Mouse (Mus musculus) cerebellum, postnatal 36 days (tissue): Measurements from ENCODE around the gene Brcc3.

Source experiments
- DNase-seq, 2 experiments: peaks; one replicate each; pipeline ENCODE4 v3.0.0; 2021 to 2022; ENCODE audit warnings: mixed read lengths in 2 of 2

Brcc3 gene

DNA sequence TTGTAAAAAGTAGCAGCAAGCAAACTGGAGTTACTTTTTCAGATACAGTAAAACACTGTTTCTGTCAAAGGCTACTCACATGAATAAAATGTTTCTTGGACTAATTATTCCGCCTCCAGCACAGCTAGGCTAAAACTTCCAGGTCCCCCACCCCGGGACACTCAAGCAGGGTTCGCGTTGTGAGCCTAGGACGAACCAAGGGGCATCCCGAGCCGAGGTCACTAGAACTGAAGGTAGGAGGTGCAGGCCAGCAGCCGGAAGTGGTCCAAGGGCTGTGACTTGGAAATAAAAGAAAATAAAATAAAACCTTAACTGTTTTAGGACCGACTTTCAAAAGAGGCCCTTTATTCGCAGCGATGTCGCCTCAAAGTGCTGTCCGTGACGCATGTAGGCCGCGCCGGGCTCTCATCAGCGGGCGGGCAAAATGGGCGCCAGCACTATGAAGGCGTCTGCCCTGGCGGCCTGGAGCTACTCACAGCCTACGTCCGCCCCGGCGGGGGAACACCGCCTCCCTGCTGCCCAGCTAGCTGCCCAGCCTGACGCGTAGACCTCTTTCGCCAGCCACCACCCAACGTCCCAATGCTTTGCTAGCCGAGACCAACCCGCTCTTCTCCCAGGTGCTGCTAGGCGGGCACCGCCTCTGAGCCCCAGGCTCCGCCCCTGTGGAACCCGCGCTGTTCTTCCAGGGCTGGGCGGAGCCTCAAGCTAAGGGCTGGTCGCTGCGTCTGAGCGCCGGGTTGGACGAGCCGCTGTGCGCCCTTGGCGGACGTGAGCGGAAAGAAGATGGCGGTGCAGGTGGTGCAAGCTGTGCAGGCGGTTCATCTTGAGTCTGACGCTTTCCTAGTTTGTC lies at the start of gene Brcc3, which contains the start of the genes Cmc4 and Mtcp1:
Brcc3 (plus strand) TSS at position 693 of the 850 bp plus-strand sequence.
Cmc4 (minus strand) TSS at position 649 of the 850 bp plus-strand sequence.
Mtcp1 (minus strand) TSS at position 653 of the 850 bp plus-strand sequence.
- peak; percentile 83 to 85 for DNase-seq

DNA sequence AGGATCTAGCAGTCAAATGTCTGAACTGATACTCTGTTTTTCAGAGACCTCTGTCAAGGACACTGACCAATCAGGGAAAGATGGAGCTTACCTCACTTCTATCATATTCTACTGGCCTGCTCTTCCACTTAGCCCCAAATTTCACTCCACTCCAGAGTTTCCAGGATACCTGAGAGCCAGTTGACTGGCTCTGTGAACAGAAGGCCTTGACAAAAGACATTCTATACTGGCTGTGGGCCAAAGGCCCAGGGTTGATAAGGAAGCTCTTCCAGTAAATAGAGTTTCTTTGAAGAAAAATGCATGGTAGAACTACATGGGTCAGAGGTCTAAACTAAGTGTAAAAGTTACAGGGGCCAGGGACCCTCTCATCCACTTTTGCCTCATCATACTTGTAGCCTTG lies 46.2 kb upstream of the Brcc3 start:
- no peak for DNase-seq

DNA sequence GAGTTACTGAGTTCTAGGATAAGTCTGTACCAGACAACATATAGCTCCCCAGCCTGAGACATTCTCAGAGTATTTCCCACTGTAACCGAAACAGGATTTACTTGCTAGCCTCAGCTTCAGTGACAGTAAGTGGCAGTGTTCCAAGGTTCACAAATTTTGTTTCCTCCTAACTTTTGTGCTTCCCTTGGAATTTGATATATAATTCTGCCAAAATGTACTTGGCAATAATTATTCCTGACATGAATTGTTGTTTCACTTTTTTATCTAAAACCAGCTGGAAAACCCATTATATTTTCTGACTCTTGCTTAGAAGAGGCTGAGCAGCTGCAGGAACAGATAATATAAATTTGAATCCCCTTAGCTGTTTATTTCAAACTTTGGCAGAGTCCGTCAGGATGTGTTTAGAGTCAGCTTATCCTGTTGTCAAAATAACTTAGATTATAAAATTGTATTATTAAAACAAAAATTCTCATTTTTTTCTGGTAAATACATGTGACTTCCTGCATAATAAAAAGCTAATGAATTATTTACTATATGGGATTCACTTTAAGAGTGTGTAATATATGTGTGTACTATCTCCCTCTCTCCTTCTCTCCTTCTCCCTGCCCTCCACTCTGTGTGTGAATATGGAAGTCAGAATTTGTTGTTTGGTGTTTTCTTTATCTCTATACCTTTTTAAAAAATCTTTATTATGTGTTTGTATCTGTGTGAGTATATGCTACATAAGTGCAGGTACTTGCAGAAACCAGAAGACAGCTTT lies 43.6 kb upstream of the Brcc3 start:
- DNase-seq, result no peak

DNA sequence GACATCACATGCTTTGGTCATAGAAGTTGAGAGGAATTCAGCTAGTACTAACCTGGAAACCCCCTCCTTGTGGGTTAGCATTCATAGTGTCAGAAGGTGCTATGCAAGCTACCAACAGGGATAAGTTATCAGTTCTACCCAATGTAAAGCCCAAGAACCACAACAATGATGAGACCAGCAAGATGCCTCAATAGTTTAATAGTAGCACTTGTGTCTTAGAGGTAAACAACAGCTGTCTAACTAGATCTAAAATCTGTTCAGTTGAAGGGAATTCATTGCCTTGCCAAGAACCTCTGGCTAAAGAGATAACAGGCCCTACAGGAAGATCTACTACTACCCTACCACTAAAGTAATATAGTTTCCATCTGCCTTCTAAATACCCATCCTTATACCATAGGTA lies 39.6 kb upstream of the Brcc3 start:
- no peak for DNase-seq

DNA sequence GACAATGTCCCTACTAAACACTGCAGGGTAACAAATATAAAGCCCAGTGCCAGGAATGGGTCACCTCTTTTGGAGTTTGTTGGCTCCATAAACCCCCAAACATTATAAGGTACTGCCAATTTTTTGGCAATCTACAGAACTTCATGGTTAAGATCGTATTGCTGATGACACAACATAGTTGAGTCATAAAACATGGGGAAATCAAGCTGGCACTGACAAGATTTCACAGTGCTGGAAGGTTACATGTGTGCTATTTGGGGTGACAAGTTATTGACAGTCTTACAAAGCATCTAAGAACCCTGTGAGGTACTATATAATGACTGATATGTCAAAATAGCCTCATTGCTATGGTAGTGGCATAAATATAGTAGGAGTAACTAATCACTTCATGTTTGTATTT lies 35.3 kb upstream of the Brcc3 start:
- DNase-seq, result no peak

DNA sequence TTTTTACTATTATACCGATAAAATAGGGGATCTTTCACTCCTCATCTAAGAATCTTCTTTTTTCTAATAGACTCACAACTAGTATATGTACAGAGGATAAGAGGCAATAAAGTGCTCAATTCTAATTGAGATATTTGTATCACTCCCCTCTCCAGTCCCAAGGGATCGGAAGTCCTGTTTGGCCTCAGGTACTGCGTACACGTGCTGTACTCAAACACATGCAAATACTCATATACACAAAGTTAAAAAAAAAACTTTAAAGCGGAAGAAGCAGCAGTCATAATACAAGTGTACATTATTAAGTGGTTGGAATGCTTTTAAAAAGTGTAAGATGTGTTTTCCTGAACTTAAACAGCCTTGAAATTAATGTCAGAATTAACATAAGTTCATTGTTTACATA lies 34.7 kb upstream of the Brcc3 start:
- no peak for DNase-seq

DNA sequence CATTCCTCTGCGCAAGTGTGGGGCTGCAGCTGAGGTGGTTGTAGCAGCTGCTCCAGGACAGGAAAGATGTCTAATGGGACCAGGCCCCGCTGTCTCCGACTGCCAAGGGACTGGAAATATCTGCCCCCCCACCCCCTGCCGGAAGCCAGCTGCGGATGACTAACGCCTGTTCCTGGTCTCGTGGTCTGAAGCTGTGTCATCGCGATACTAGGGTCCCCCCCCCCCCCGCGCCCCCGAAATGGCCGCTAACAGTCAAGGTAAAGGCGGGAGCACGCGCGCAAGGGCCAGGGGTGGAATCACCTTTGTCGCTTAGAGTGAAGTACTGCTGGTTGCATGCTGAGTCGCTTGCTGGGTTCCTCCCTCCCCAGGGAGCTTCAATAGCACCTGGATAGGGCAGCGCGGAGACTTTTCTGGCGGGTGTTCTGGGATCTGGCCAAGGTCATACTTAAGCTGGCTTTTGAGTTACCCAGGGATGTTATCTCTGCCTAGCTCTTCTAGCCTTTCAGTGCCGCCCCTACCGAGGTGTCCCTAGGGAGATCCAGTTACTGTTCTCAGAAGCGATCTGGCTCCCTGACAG lies 34.1 kb upstream of the Brcc3 start, which contains the start of the genes Fundc2 and F8:
Fundc2 (plus strand) TSS at position 205 of the 577 bp plus-strand sequence.
F8 (minus strand) TSS at position 421 of the 577 bp plus-strand sequence.
- peak; percentile 52 to 79 for DNase-seq

DNA sequence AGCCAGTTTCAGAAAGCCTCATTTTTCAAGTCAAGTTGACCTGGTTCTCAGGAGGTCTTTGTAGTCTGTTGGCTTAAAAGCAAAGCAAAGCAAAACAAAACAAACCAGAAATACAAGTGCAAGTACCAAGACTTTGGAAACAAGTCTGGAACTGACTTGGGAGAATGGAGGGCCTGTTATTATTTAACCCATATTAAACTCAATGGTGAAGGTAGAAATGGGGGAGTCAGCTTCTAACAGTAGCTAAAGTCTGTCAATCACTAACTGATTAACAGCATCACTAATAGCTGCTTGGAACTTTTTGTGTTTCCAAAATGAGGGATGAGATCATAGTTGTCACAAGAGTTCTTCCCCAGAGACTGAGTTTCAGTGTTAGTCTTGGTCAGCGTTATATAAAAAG lies 17.0 kb upstream of the Brcc3 start:
- DNase-seq, result no peak

DNA sequence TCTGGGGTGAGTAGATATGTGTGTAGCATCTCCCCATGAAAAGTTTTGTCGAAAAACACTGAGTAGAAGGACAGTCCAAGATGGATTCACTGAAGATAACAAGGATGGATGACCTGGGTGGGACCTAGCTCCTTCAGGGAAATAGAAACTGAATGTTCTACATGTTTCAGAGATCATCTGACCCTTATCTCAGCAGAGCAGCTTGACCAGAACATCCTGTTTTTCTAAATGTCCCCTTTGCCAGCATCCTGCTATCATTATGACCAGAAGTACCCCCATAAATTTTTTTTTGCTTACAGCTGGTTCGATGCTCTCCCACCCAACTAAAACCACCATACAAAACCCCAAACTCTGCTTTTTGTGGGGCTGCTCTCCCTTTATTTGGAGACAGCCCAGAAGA lies 13.8 kb upstream of the Brcc3 start:
- no peak for DNase-seq

DNA sequence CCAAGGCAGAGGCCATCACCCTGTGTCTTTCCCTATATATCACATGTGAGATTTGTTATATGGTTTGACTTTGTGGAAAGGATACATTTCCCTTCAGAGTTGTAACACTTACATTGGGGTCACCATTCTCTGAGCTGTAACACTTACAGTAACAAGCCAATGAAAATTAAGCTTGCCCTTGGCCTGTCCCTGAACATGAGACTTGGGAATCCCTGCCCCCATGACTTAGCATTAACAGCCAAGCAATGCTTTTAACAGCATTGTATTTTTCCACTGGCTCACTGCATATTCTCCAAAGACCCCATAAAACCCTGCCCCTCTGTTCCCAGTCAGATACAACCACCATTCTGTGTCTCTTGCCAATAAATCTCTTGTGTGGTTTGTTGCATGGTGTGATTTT lies 13.1 kb upstream of the Brcc3 start:
- DNase-seq, result no peak

DNA sequence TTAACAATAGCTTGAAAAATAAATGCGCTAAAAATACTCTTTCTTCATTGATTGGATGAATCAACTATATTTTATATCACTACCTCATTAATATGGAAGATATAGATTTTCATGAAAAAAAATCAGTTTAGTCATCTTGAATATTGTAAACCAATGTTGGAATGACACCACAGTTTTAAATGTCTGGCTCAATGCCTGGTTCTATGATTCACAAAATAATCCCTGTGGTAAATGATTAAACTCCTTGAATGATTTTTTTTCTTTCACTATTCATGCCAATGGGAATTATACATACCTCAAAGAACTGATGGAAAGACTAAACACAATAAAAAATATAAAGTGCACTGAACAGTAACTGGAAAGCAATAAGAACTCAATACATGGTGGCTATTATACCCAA lies 6.7 kb upstream of the Brcc3 start:
- DNase-seq, result no peak

DNA sequence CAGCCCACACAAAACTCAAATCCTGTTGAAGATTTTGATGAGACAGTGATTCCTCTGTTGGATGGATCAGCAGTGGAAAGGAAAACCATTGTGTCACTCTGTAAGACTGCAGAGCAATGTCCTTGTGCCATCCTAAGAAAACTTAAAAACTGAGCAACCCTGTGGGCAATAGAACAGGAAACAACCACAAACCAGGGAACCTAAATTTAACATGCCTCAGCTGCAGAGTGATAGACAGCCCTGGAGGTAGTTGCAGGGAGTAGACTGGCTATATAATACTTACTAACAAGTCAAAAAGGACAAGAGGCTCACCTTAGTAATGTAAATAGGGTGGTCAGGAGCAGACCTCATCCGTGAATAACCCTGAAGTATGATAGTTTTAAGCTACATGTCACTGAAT lies 38.2 kb downstream of the Brcc3 start:
- no peak for DNase-seq

DNA sequence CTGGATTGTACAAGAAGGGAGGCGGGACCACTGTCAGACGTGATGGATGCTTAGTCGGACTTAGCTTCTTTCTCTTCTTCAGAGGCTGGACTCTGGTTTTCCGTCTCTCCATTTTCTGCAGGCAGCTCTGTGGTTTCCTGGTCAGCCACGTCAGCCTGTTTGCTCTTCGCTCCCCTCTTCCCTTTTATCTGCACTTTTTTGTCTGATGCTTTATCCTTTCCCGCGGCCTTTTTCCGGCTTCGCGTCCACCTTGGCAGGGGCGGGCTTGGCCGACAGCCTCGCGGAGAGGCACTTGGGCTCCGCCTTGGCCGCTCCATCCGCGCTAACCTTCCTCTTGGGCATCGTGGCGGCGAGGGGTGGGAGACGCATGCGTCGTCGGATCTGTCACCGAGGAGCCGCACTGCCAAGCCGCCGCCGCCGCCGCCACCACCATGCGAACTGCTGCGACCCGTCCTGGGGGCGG lies 58.8 kb downstream of the Brcc3 start:
- DNase-seq, result peak; percentile 69 to 72

DNA sequence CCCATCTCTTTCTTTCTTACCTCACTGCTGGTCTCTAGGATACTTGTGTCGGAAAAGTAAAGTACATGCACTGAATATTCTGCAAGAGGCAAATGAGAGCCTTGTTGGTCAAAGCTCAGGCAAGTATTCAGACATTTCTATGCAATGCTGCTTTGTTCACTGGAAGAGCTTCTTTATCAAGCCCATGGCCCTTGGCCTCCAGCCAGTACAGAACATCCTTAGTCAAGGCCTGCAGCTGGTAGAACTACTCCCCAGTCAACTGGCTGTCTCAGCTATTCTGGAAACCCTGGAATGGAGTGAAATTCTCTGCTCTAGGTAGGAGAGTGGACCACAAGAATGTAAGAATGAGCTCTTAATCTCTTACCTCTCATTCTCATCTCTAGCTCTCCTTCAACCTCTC lies 73.5 kb downstream of the Brcc3 start:
- DNase-seq, result no peak
